Mouse (Mus musculus): ENCODE results near the gene Mrap2. TPM values are rescaled to one million over a fixed set of nuclear protein-coding genes. Genes with fewer than 3 reads are reported as not detected.
A peak's percentile ranks its signal among the peaks of the same experiment; 100 is the strongest.
"Not testable (repeated sequence)": the region's sequence is repeated elsewhere in the genome, so short reads cannot be mapped to it uniquely, and the experiment has no call there.

The Mrap2 gene
- polyA plus RNA-seq (2015; fragmentation: Nextera tagmentation; extraction: Ambion mirVana): 0.39 and 0.40 TPM in 2 replicates

DNA sequence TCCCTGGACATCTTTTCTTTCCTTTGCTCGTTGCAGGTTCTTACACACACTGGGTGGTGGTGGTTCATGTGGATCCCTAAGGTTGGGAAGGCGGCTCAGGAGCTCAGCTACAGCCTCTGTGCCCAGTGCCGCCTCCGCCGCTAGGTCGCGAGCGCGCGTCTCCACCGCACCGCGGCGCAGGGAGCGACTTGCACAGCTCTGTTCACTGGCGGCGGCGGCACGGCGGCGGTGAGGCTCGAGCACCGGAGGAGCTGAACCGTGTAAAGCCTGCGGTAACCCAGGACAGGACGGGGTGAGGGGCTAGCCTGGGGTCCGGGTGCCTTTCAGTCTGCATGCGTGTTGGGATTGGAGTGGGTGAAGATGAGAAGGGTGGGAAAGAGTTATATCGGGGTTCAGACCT is at the start of gene Mrap2:
TSS of gene Mrap2 (plus strand) at position 201 of the 400 bp plus-strand sequence.
- H3K4me3 ChIP-seq (replicated peaks): peak within 1 kb of the TSS; percentile 30
- no peaks in the 10 kb centered on the region for H3K36me3 ChIP-seq
- ATAC-seq: peak; percentile 88
- H3K27me3 ChIP-seq (replicated peaks): peaks cover 29% of the 10 kb centered on the region
- no peaks in the 10 kb centered on the region for H3K9me3 ChIP-seq
- H3K9ac ChIP-seq: no peak within 1 kb of the TSS
- H3K4me2 ChIP-seq (replicated peaks): peak within 1 kb of the TSS; percentile 66
- no peak within 1 kb of the TSS for H3K27ac ChIP-seq
- WGBS: 1% methylated on average over 29 of the region's 29 CpGs
- peaks cover 10% of the 10 kb centered on the region for H3K4me1 ChIP-seq (replicated peaks)

GRCm38 (mm10) chr9:87097989-87098388 is 46.1 kb upstream of the Mrap2 start:
- Histone ChIP-seq H3K36me3 (no peaks in the 10 kb centered on the region), H3K9me3 (no peaks in the 10 kb centered on the region), H3K4me3 (replicated peaks) (no peak overlapping the region), H3K9ac (no peak overlapping the region), H3K4me2 (replicated peaks) (no peak overlapping the region), H3K27me3 (replicated peaks) (no peaks in the 10 kb centered on the region), H3K4me1 (replicated peaks) (no peaks in the 10 kb centered on the region), H3K27ac (no peak overlapping the region)
- no peak for ATAC-seq
- 50% methylated on average over 2 of the region's 2 CpGs for WGBS

DNA sequence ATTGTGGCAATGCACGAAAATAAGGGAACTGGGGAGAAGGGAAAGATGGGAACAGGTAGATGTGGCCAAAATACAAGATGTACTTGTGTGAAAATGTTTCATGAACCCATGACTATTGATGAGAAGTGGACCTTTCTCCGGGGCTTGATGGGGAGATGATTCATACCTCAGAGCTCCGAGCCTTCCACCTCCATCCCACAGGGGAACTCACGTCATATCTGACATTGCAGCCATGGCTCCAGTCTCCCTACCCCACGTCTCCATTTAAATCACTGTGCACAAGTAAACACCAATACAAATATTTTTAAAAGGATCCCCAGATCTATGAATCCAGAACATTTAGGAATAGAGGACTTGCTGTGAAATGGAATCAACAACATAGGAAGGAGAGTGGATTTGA is 29.1 kb upstream of the Mrap2 start:
- H3K4me1 ChIP-seq (replicated peaks): no peaks in the 10 kb centered on the region
- 75% methylated on average over 5 of the region's 5 CpGs for WGBS

DNA sequence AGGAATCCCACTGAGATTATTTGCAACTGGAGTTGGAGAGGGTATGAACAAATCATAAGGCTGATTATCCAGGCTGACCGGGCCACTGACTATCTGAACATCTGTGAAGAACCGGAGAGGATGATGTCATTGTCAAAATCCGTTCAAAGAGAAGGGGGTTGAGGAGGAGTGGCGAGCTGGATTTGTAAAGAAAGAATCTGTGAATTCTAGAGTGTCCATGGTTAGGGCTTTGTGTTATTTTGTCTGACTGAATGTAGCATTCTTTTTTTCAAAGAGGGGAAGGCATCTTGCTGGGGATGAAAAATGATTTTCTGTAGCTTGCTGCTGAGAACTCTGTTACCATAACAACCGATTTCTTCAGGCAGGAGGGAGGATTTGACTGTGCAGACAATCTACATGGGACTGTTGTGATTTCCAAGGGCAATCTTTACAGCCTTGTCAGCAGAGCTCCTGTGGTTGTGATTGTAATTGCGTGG is 28.6 kb upstream of the Mrap2 start:
- WGBS: 47% methylated on average over 6 of the region's 6 CpGs
- ATAC-seq: no peak
- no peak overlapping the region for H3K4me2 ChIP-seq (replicated peaks)
- no peaks in the 10 kb centered on the region for H3K27me3 ChIP-seq (replicated peaks)
- H3K27ac ChIP-seq: no peak overlapping the region
- no peak overlapping the region for H3K9ac ChIP-seq
- H3K36me3 ChIP-seq: no peaks in the 10 kb centered on the region
- H3K9me3 ChIP-seq: no peaks in the 10 kb centered on the region
- no peaks in the 10 kb centered on the region for H3K4me1 ChIP-seq (replicated peaks)
- no peak overlapping the region for H3K4me3 ChIP-seq (replicated peaks)

More for the DNA sequence above, 29.1 kb upstream of the Mrap2 start:
- no peak overlapping the region for H3K9ac ChIP-seq
- H3K4me2 ChIP-seq (replicated peaks): no peak overlapping the region
- H3K9me3 ChIP-seq: no peaks in the 10 kb centered on the region
- no peak overlapping the region for H3K4me3 ChIP-seq (replicated peaks)
- H3K27ac ChIP-seq: no peak overlapping the region
- no peaks in the 10 kb centered on the region for H3K27me3 ChIP-seq (replicated peaks)
- H3K36me3 ChIP-seq: no peaks in the 10 kb centered on the region
- ATAC-seq: no peak

DNA sequence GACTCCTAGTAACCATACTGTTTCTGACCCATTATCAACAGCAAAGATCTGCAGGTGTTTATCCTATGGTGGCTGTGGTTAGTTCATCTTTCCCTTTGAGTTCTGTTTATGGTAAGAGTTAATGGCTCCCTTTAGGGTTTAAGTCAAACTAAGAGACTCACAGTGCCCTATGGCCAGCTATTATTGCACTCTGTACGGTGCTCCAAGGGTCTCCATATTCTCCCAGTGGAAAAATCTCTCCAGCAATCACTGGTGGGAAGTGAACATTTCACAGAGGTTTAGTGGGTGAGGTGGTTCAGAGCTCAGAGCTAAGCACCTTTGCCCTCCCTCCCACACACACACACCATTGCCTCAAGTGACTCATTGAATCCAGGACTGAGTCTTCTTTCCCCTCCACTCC is 28.1 kb upstream of the Mrap2 start:
- no peaks in the 10 kb centered on the region for H3K27me3 ChIP-seq (replicated peaks)
- H3K4me3 ChIP-seq (replicated peaks): no peak overlapping the region
- no peak overlapping the region for H3K27ac ChIP-seq
- no peak overlapping the region for H3K4me2 ChIP-seq (replicated peaks)
- no peak overlapping the region for H3K9ac ChIP-seq
- H3K36me3 ChIP-seq: no peaks in the 10 kb centered on the region
- 59% methylated on average over 1 of the region's 1 CpGs for WGBS
- no peaks in the 10 kb centered on the region for H3K9me3 ChIP-seq
- H3K4me1 ChIP-seq (replicated peaks): no peaks in the 10 kb centered on the region
- ATAC-seq: no peak

DNA sequence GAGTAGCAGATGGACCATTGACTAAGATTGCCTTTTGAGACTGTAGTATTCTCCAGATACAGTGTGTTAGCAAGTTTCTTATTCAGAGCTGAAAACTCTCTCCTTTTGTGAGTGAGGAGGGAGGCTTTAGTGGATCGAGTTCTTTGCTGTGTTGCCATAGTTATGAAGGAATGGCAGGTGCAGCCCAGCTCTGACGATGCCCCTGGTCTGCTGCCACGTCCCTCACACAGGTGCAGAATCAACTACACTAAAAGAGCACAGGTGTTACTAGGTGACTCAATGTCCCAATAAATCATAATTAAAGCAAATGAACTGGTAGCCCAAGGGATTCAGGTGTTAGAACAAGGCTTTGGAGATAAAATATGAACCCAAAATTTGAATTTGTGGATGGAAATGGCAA is 25.1 kb upstream of the Mrap2 start:
- WGBS: 69% methylated on average over 3 of the region's 3 CpGs
- Histone ChIP-seq H3K9me3 (no peaks in the 10 kb centered on the region), H3K27me3 (replicated peaks) (no peaks in the 10 kb centered on the region)

GRCm38 (mm10) chr9:87121956-87122493 is 22.1 kb upstream of the Mrap2 start:
- 53% methylated on average over 9 of the region's 9 CpGs for WGBS
- Histone ChIP-seq H3K4me2 (replicated peaks) (no peak overlapping the region), H3K27ac (no peak overlapping the region), H3K4me1 (replicated peaks) (no peaks in the 10 kb centered on the region), H3K9ac (no peak overlapping the region), H3K36me3 (no peaks in the 10 kb centered on the region), H3K9me3 (no peaks in the 10 kb centered on the region), H3K4me3 (replicated peaks) (no peak overlapping the region), H3K27me3 (replicated peaks) (no peaks in the 10 kb centered on the region)
- ATAC-seq: no peak

More for the DNA sequence above, 25.1 kb upstream of the Mrap2 start:
- no peak overlapping the region for H3K4me2 ChIP-seq (replicated peaks)
- no peak overlapping the region for H3K27ac ChIP-seq
- H3K9ac ChIP-seq: no peak overlapping the region
- no peaks in the 10 kb centered on the region for H3K36me3 ChIP-seq
- no peaks in the 10 kb centered on the region for H3K4me1 ChIP-seq (replicated peaks)
- no peak for ATAC-seq
- H3K4me3 ChIP-seq (replicated peaks): no peak overlapping the region

DNA sequence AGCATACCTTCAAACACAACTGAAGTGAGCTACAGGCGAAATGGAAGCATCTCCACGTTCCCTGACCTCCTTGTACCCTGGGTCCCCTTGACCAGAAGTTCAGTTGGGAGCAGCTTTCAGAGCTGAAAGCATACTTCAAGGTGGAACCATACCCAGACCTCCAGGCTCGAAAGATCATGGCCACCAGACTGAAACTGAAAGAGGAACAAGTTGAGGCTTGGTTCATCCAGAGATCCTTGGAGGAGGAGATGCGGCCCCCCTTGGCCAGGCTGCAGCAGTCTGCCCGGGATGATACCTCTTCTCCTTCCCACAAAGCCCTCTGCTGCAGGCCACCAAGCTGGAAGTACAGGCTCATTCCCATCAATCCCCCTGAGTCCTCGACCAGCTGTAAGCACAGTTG is 17.1 kb upstream of the Mrap2 start:
- ATAC-seq; H3K4me3 ChIP-seq (replicated peaks); H3K27me3 ChIP-seq (replicated peaks); H3K36me3 ChIP-seq; H3K27ac ChIP-seq; H3K4me1 ChIP-seq (replicated peaks); H3K9ac ChIP-seq; H3K4me2 ChIP-seq (replicated peaks); H3K9me3 ChIP-seq: not testable (repeated sequence)
- WGBS: 76% methylated on average over 6 of the region's 6 CpGs

- Histone ChIP-seq H3K36me3 (no peaks in the 10 kb centered on the region), H3K27me3 (replicated peaks) (no peaks in the 10 kb centered on the region), H3K27ac (no peak overlapping the region), H3K4me1 (replicated peaks) (no peaks in the 10 kb centered on the region), H3K9me3 (no peaks in the 10 kb centered on the region), H3K9ac (no peak overlapping the region), H3K4me3 (replicated peaks) (no peak overlapping the region), H3K4me2 (replicated peaks) (no peak overlapping the region)
- ATAC-seq: no peak
- 61% methylated on average over 14 of the region's 14 CpGs for WGBS
These were observed 8.1 kb upstream of the Mrap2 start for GRCm38 (mm10) chr9:87135765-87136558.

DNA sequence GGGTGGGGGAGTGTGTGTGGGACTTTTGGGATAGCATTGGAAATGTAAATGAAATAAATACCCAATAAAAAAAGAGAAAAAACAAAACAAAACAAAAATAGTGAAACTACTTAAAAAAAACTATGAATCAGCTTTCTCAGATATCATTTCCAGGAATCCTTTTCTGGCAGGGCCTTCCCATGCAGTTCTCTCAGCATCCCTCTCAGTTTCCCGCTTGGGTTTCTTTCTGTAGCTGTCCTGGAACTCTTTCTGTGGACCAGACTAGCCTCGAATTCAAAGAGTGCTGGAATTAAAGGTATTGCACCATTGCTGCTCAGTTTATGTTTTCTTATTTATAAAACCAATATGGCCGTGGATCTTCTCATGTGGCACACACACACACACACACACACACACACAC is 1.0 kb upstream of the Mrap2 start:
- H3K4me2 ChIP-seq (replicated peaks): no peak overlapping the region
- ATAC-seq: no peak
- H3K9me3 ChIP-seq: no peaks in the 10 kb centered on the region
- H3K36me3 ChIP-seq: no peaks in the 10 kb centered on the region
- no peak overlapping the region for H3K4me3 ChIP-seq (replicated peaks)
- H3K27me3 ChIP-seq (replicated peaks): peaks cover 29% of the 10 kb centered on the region
- no peak overlapping the region for H3K9ac ChIP-seq
- H3K4me1 ChIP-seq (replicated peaks): peaks cover 10% of the 10 kb centered on the region
- WGBS: 75% methylated on average over 3 of the region's 3 CpGs
- H3K27ac ChIP-seq: no peak overlapping the region

DNA sequence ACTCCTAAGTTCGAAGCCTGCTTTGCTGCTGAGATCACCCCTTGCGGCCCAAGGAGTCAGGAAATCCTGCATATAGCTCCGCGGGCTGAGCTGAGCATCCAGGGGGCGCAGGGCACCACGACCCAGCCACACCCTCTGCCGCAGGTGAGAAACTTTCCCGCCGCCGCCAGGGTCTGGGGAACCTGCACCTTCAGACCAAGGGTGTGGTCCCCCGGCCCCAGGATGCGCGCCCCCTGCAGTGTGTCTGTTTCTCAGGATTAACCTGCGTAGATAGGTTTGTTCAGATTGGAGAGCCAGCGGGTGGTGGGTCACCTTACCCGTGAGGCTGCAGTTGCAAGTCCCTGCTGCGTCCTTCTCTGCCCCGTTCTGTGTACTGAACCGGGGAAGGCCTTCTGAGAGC is 426 bp downstream of the Mrap2 start:
- Histone ChIP-seq H3K27ac (no peak overlapping the region), H3K9ac (no peak overlapping the region), H3K4me3 (replicated peaks) (peak overlapping the region; percentile 30), H3K27me3 (replicated peaks) (peaks cover 29% of the 10 kb centered on the region), H3K9me3 (no peaks in the 10 kb centered on the region), H3K36me3 (no peaks in the 10 kb centered on the region), H3K4me1 (replicated peaks) (peaks cover 10% of the 10 kb centered on the region), H3K4me2 (replicated peaks) (peak overlapping the region; percentile 66)
- ATAC-seq: peak; percentile 68
- WGBS: 1% methylated on average over 19 of the region's 19 CpGs

GRCm38 (mm10) chr9:87145180-87145579 is 1.1 kb downstream of the Mrap2 start:
- Histone ChIP-seq H3K4me2 (replicated peaks) (peak overlapping the region; percentile 66), H3K9ac (no peak overlapping the region), H3K36me3 (no peaks in the 10 kb centered on the region), H3K27ac (no peak overlapping the region), H3K4me3 (replicated peaks) (no peak overlapping the region), H3K9me3 (no peaks in the 10 kb centered on the region), H3K4me1 (replicated peaks) (peaks cover 10% of the 10 kb centered on the region), H3K27me3 (replicated peaks) (peaks cover 29% of the 10 kb centered on the region)
- 5% methylated on average over 15 of the region's 15 CpGs for WGBS
- ATAC-seq: no peak; the same call in 1 of the 2 replicates

DNA sequence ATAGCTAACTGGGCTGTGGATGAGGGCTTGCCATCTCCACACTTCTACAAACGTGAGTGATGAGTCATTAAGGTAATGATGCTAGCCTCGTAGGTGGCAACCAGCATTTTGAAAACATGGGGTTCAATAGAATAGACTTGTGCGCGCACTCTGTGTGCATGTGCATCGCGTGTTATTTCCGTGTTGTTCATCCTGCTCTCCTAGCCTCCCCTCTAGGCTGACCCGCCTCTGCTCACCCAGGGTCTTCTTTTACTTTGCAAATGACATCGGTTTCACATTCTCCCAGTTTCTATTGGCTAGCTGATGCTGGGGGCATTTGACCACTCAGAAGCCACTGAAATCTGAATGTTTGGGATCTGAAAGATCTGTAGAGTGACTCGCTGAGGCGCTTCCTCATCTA is 1.6 kb downstream of the Mrap2 start:
- WGBS: 35% methylated on average over 11 of the region's 11 CpGs

More for the DNA sequence above, 1.6 kb downstream of the Mrap2 start:
- no peak for ATAC-seq
- Histone ChIP-seq H3K27me3 (replicated peaks) (peaks cover 29% of the 10 kb centered on the region), H3K4me3 (replicated peaks) (no peak overlapping the region), H3K4me2 (replicated peaks) (no peak overlapping the region), H3K9me3 (no peaks in the 10 kb centered on the region), H3K36me3 (no peaks in the 10 kb centered on the region), H3K4me1 (replicated peaks) (peaks cover 10% of the 10 kb centered on the region), H3K9ac (no peak overlapping the region), H3K27ac (no peak overlapping the region)
